Mouse (Mus musculus): ENCODE measurements around the gene Nme1. TPM values are rescaled to one million over a fixed set of nuclear protein-coding genes. Genes with fewer than 3 reads are reported as not detected.
A peak's percentile ranks its signal among the peaks of the same experiment; 100 is the strongest.

The Nme1 gene
- 208 and 230 TPM in 2 replicates for polyA plus RNA-seq (2016; fragmentation: Nextera tagmentation; extraction: Ambion mirVana)

GRCm38 (mm10) chr11:93968005-93968847 is at the start of gene Nme1, which contains the start of gene Gm20390:
Gene Nme1, minus strand, starts transcription at chr11:93968521.
Gene Gm20390, minus strand, starts transcription at chr11:93968293.
- Histone ChIP-seq H3K9ac (peak within 1 kb of the TSS; percentile 81), H3K4me2 (peak within 1 kb of the TSS; percentile 69), H3K36me3 (replicated peaks) (peaks cover 30% of the 10 kb centered on the region), H3K4me3 (replicated peaks) (peak within 1 kb of the TSS; percentile 79), H3K4me1 (peaks cover 19% of the 10 kb centered on the region), H3K9me3 (no peaks in the 10 kb centered on the region), H3K27me3 (no peaks in the 10 kb centered on the region), H3K27ac (peak within 1 kb of the TSS; percentile 75)
- under 1% methylated on average over 40 of the region's 40 CpGs for WGBS
- ATAC-seq (ENCODE audit: low FRiP score): peak; percentile 97

DNA sequence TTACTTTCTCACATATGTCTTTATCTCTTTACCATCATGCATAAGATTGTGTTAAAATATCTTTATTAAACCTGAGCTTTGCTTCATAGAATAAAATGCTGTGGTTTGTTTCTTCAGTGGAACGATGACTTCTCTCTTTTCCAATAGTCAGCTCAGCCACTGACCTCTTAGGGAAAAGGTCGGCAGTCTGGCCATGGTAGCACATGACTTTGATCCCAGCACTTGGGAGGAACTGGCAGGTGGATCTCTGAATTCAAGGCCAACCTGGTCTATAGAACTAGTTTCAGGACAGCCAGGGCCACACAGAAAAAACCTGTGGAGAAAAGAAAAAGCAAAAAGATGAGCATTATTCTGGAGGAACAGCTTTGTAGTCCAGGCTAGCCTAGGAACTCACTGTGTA is 35.0 kb upstream of the Nme1 start:
- ATAC-seq (ENCODE audit: low FRiP score): no peak
- H3K9ac ChIP-seq: no peak overlapping the region
- no peak overlapping the region for H3K27ac ChIP-seq
- H3K27me3 ChIP-seq: no peaks in the 10 kb centered on the region
- peaks cover 10% of the 10 kb centered on the region; the same call in 1 of the 2 replicates for H3K4me1 ChIP-seq
- 0 out of 2 replicates have a peak, but pooled peaks cover 3% of the 10 kb centered on the region for H3K36me3 ChIP-seq (replicated peaks)
- H3K4me3 ChIP-seq (replicated peaks): no peak overlapping the region
- WGBS: 98% methylated on average over 2 of the region's 2 CpGs
- H3K9me3 ChIP-seq: no peaks in the 10 kb centered on the region
- H3K4me2 ChIP-seq: no peak overlapping the region

- H3K4me3 ChIP-seq (replicated peaks): no peak overlapping the region
- H3K27me3 ChIP-seq: no peaks in the 10 kb centered on the region
- H3K4me2 ChIP-seq: no peak overlapping the region
- no peak overlapping the region for H3K27ac ChIP-seq
- no peak overlapping the region for H3K9ac ChIP-seq
- peaks cover 35% of the 10 kb centered on the region for H3K4me1 ChIP-seq
- no peak for ATAC-seq (ENCODE audit: low FRiP score)
- H3K9me3 ChIP-seq: no peaks in the 10 kb centered on the region
- H3K36me3 ChIP-seq (replicated peaks): 0 out of 2 replicates have a peak, but pooled peaks cover 3% of the 10 kb centered on the region
These were observed 31.0 kb upstream of the Nme1 start for GRCm38 (mm10) chr11:93999276-93999675.

- 27% methylated on average over 13 of the region's 13 CpGs for WGBS
These were observed 28.9 kb upstream of the Nme1 start for GRCm38 (mm10) chr11:93997141-93997775.

GRCm38 (mm10) chr11:93996306-93997140 is 28.2 kb upstream of the Nme1 start:
- Histone ChIP-seq H3K36me3 (replicated peaks) (no peaks in the 10 kb centered on the region), H3K4me2 (peak overlapping the region; percentile 87), H3K9me3 (no peaks in the 10 kb centered on the region), H3K27me3 (peaks cover 4% of the 10 kb centered on the region), H3K4me1 (peaks cover 35% of the 10 kb centered on the region), H3K4me3 (replicated peaks) (peak overlapping the region; percentile 69), H3K9ac (peak overlapping the region; percentile 89), H3K27ac (peak overlapping the region; percentile 88)
- under 1% methylated on average over 58 of the region's 58 CpGs for WGBS
- ATAC-seq (ENCODE audit: low FRiP score): no peak; the same call in 1 of the 2 replicates

More at GRCm38 (mm10) chr11:93997141-93997775, 28.9 kb upstream of the Nme1 start:
- Histone ChIP-seq H3K4me3 (replicated peaks) (peak overlapping the region; percentile 69), H3K36me3 (replicated peaks) (0 out of 2 replicates have a peak, but pooled peaks cover under 1% of the 10 kb centered on the region), H3K9me3 (no peaks in the 10 kb centered on the region), H3K27me3 (peaks cover 4% of the 10 kb centered on the region), H3K9ac (peak overlapping the region; percentile 89), H3K27ac (no peak overlapping the region), H3K4me2 (peak overlapping the region; percentile 87), H3K4me1 (peaks cover 35% of the 10 kb centered on the region)
- no peak for ATAC-seq (ENCODE audit: low FRiP score)

GRCm38 (mm10) chr11:93995720-93996305 is 27.5 kb upstream of the Nme1 start, which contains the start of gene Spag9:
Gene Spag9, plus strand, starts transcription at chr11:93996091.
- peak within 1 kb of the TSS; percentile 69 for H3K4me3 ChIP-seq (replicated peaks)
- peak within 1 kb of the TSS; percentile 88 for H3K27ac ChIP-seq
- no peaks in the 10 kb centered on the region for H3K9me3 ChIP-seq
- peak within 1 kb of the TSS; percentile 89 for H3K9ac ChIP-seq
- under 1% methylated on average over 52 of the region's 70 CpGs for WGBS
- H3K36me3 ChIP-seq (replicated peaks): no peaks in the 10 kb centered on the region
- peak within 1 kb of the TSS; percentile 87 for H3K4me2 ChIP-seq
- ATAC-seq (ENCODE audit: low FRiP score): peak; percentile 91
- H3K27me3 ChIP-seq: peaks cover 4% of the 10 kb centered on the region
- peaks cover 35% of the 10 kb centered on the region for H3K4me1 ChIP-seq

- Histone ChIP-seq H3K4me1 (peaks cover 35% of the 10 kb centered on the region), H3K9me3 (no peaks in the 10 kb centered on the region), H3K27me3 (peaks cover 4% of the 10 kb centered on the region), H3K9ac (peak overlapping the region; percentile 68), H3K4me2 (peak overlapping the region; percentile 87), H3K36me3 (replicated peaks) (no peaks in the 10 kb centered on the region), H3K4me3 (replicated peaks) (peak overlapping the region; percentile 69), H3K27ac (peak overlapping the region; percentile 88)
- 10% methylated on average over 15 of the region's 15 CpGs for WGBS
- peak; percentile 30; the same call in 1 of the 2 replicates for ATAC-seq (ENCODE audit: low FRiP score)
These were observed 26.9 kb upstream of the Nme1 start for GRCm38 (mm10) chr11:93995111-93995719.

- no peak overlapping the region for H3K27ac ChIP-seq
- H3K4me2 ChIP-seq: peak overlapping the region; percentile 87; the same call in 1 of the 2 replicates
- no peaks in the 10 kb centered on the region for H3K9me3 ChIP-seq
- no peak overlapping the region for H3K9ac ChIP-seq
- peaks cover 4% of the 10 kb centered on the region for H3K27me3 ChIP-seq
- H3K4me1 ChIP-seq: peaks cover 35% of the 10 kb centered on the region
- H3K4me3 ChIP-seq (replicated peaks): peak overlapping the region; percentile 69; the same call in 1 of the 2 replicates
- 63% methylated on average over 5 of the region's 5 CpGs for WGBS
- no peak for ATAC-seq (ENCODE audit: low FRiP score)
- H3K36me3 ChIP-seq (replicated peaks): no peaks in the 10 kb centered on the region
These were observed 26.2 kb upstream of the Nme1 start for GRCm38 (mm10) chr11:93994531-93994930.

GRCm38 (mm10) chr11:93988328-93989062 is 20.2 kb upstream of the Nme1 start:
- no peak overlapping the region for H3K27ac ChIP-seq
- no peak overlapping the region for H3K4me2 ChIP-seq
- no peaks in the 10 kb centered on the region for H3K9me3 ChIP-seq
- WGBS: 70% methylated on average over 12 of the region's 12 CpGs
- no peaks in the 10 kb centered on the region for H3K36me3 ChIP-seq (replicated peaks)
- H3K4me3 ChIP-seq (replicated peaks): no peak overlapping the region
- H3K9ac ChIP-seq: no peak overlapping the region
- ATAC-seq (ENCODE audit: low FRiP score): no peak
- H3K27me3 ChIP-seq: peaks cover 4% of the 10 kb centered on the region
- H3K4me1 ChIP-seq: no peaks in the 10 kb centered on the region

DNA sequence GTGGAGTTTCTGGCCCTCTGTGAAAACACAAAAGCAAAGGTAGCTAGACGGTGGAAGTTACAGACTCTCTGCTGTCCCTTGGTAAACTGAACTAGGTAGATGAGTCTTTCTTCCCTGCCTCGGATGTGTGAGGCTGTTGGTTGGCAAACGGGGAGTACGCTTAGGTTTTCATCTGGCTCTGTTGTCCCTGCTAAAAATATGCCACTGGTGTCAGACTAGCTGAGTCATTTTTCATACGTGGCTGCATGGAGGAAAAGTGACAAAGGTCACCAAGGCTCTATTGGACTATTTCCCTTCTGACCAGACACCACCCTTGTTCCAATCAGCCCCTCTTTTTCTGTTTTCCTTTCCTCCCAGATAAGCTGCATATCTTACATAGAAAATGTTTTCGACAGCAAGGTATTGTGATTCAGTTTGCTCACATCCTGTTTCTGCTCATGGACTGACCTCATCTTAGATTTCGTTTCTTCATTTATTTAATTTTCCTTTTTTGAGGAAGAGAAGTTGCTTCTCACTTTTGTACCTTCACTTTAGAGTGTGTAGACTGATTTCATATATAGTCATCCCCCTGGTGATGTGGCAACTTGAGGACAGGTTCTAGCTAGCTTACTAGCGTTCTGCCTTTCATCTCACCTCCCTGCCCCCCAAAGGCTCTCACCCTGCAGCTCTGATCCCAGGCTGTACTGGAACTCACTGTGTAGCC is 19.5 kb upstream of the Nme1 start:
- no peak overlapping the region for H3K27ac ChIP-seq
- no peak overlapping the region for H3K4me3 ChIP-seq (replicated peaks)
- H3K9ac ChIP-seq: no peak overlapping the region
- H3K4me1 ChIP-seq: no peaks in the 10 kb centered on the region
- no peaks in the 10 kb centered on the region for H3K36me3 ChIP-seq (replicated peaks)
- H3K4me2 ChIP-seq: no peak overlapping the region
- H3K27me3 ChIP-seq: peaks cover 2% of the 10 kb centered on the region
- H3K9me3 ChIP-seq: no peaks in the 10 kb centered on the region
- 71% methylated on average over 8 of the region's 8 CpGs for WGBS
- ATAC-seq (ENCODE audit: low FRiP score): no peak

Data from forebrain, embryonic 12.5 days (tissue).